Mouse (Mus musculus) limb, embryonic 15.5 days (tissue): Measurements from ENCODE around the gene Zfp575. TPM values are rescaled to one million over a fixed set of nuclear protein-coding genes. Genes with fewer than 3 reads are reported as not detected.

Experiments
- ATAC-seq: fragments of 200-750 bp; cut with Nextera tagmentation; 2 replicates; pipeline ENCODE4 v1.8.0; 2017; ENCODE audit warnings: low read depth, moderate TSS enrichment; ENCODE audit not compliant: insufficient number of reproducible peaks, low FRiP score, low TSS enrichment
- H3K27ac ChIP-seq: fragments of 300-500 bp; sonication (generic); 2 replicates; pipeline ENCODE4 v1.5.1; 2015; ENCODE audit warnings: moderate library complexity, mild to moderate bottlenecking, inconsistent platforms
- H3K27me3 ChIP-seq: fragments of 300-500 bp; sonication (generic); 2 replicates; pipeline ENCODE4 v1.6.1; 2015; ENCODE audit warnings: inconsistent platforms
- H3K36me3 ChIP-seq: fragments of 300-500 bp; sonication (generic); 2 replicates; pipeline ENCODE4 v1.6.1; 2015; ENCODE audit warnings: inconsistent platforms
- H3K4me1 ChIP-seq: fragments of 300-500 bp; sonication (generic); 2 replicates; pipeline ENCODE4 v1.6.1; 2015; ENCODE audit warnings: inconsistent platforms
- H3K4me2 ChIP-seq: fragments of 300-500 bp; sonication (generic); 2 replicates; pipeline ENCODE4 v1.6.1; 2015; ENCODE audit warnings: mild to moderate bottlenecking, inconsistent platforms
- H3K4me3 ChIP-seq: fragments of 300-500 bp; sonication (generic); 2 replicates; pipeline ENCODE4 v1.5.1; 2015; ENCODE audit warnings: mild to moderate bottlenecking, inconsistent platforms
- H3K9ac ChIP-seq: fragments of 300-500 bp; sonication (generic); 2 replicates; pipeline ENCODE4 v1.6.1; 2015; ENCODE audit warnings: inconsistent platforms
- H3K9me3 ChIP-seq: fragments of 300-500 bp; sonication (generic); 2 replicates; pipeline ENCODE4 v1.6.1; 2016; ENCODE audit warnings: inconsistent platforms
- WGBS: fragments of 180-500 bp; shearing (Covaris S2); methylation state at CpG from one replicate; pipeline ENCODE4 v1.1.7; 2015; 5-methylcytosine and 5-hydroxymethylcytosine counted together
- polyA plus RNA-seq: library from polyadenylated mRNA; unstranded; fragments of >200 nt; fragmentation: Nextera tagmentation; extraction: Ambion mirVana; gene quantifications from 2 replicates; pipeline ENCODE4 v1.2.1, GENCODE M21; 2015

The Zfp575 gene
- polyA plus RNA-seq, 1 experiment from 2014 or later = 6.4 TPM

DNA sequence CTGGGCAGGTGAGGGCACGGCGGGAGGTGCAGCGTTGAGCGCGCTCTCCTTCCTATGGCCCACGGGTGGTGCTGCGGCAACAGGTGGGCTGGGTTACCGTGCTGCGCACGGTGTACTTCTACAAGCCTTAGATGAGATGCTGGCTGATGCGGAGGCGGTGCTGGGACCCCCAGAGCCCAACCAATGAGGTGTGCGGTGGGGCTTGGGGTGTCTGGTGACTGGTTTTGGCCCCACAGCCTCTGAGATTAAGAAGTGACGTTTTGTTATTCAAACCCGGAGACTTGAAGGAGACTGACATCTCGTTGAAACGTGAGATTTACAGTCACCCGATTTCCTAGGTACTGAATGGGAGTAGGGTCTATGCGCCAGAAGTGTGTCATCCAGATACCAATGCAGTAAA, 53.1 kb downstream of the Zfp575 start:
- WGBS = 42% methylated on average over 19 of the region's 19 CpGs
- H3K27me3 ChIP-seq = peaks cover 8% of the 10 kb centered on the region; the same call in 1 of the 2 replicates
- H3K4me3 ChIP-seq = no peak overlapping the region
- H3K27ac ChIP-seq = no peak overlapping the region
- no peaks in the 10 kb centered on the region for H3K9me3 ChIP-seq
- H3K36me3 ChIP-seq = peaks cover 31% of the 10 kb centered on the region
- no peak overlapping the region for H3K4me2 ChIP-seq
- peaks cover 35% of the 10 kb centered on the region for H3K4me1 ChIP-seq
- no peak for ATAC-seq
- no peak overlapping the region for H3K9ac ChIP-seq

Other genes with a start within 250 kb of the Zfp575 start
- gene Lypd5, start 238.4 kb downstream of the Zfp575 start, polyA plus RNA-seq = 55.8 and 59.7 TPM in 2 replicates
- gene Kcnn4, start 217.4 kb downstream of the Zfp575 start, polyA plus RNA-seq = 3.0 and 3.4 TPM in 2 replicates
- gene Smg9, start 188.0 kb downstream of the Zfp575 start, polyA plus RNA-seq = 23.2 and 23.6 TPM in 2 replicates
- gene Irgc1, start 135.3 kb downstream of the Zfp575 start, polyA plus RNA-seq = 0.17 TPM in 1 of 2 replicates, not detected in the other
- 8.1 and 10.1 TPM in 2 replicates for gene Plaur, start 125.2 kb downstream of the Zfp575 start, polyA plus RNA-seq
- gene Cadm4, start 105.6 kb downstream of the Zfp575 start, polyA plus RNA-seq = 5.0 and 6.3 TPM in 2 replicates
- 40.8 and 44.3 TPM in 2 replicates for gene Zfp428, start 80.6 kb downstream of the Zfp575 start, polyA plus RNA-seq
- gene AC161166.1, start 75.2 kb downstream of the Zfp575 start, polyA plus RNA-seq = 0.32 TPM in 2 replicates
- 8.2 and 8.3 TPM in 2 replicates for gene Irgq, start 57.0 kb downstream of the Zfp575 start, polyA plus RNA-seq
- 5.1 and 7.8 TPM in 2 replicates for gene Pinlyp, start 41.5 kb downstream of the Zfp575 start, polyA plus RNA-seq
- gene Xrcc1, start 41.4 kb downstream of the Zfp575 start, polyA plus RNA-seq = 110 and 125 TPM in 2 replicates
- gene Ethe1, start 98 bp downstream of the Zfp575 start, polyA plus RNA-seq = 28.0 and 28.7 TPM in 2 replicates
- gene Phldb3, start 23.1 kb upstream of the Zfp575 start, polyA plus RNA-seq = 1.4 and 1.7 TPM in 2 replicates
- gene Lypd3, start 48.9 kb upstream of the Zfp575 start, polyA plus RNA-seq = 125 and 128 TPM in 2 replicates
- not detected in 2 replicates for gene Tex101, start 89.0 kb upstream of the Zfp575 start, polyA plus RNA-seq
- gene BC049730, start 121.6 kb upstream of the Zfp575 start, polyA plus RNA-seq = not detected in 2 replicates
- gene Gm4763, start 139.3 kb upstream of the Zfp575 start, polyA plus RNA-seq = not detected in 2 replicates
- gene Cd177, start 172.7 kb upstream of the Zfp575 start, polyA plus RNA-seq = 0.23 and 0.25 TPM in 2 replicates
- gene Ceacam10, start 189.6 kb upstream of the Zfp575 start, polyA plus RNA-seq = 0.17 and 0.37 TPM in 2 replicates